Mouse (Mus musculus): Measurements from ENCODE around the gene Aoc1. TPM values are rescaled to one million over a fixed set of nuclear protein-coding genes. Genes with fewer than 3 reads are reported as not detected.
"Not testable (repeated sequence)": the region's sequence is repeated elsewhere in the genome, so short reads cannot be mapped to it uniquely, and the experiment has no call there.

The Aoc1 gene
- polyA plus RNA-seq, 1 experiment from 2014 or later, result not detected

DNA sequence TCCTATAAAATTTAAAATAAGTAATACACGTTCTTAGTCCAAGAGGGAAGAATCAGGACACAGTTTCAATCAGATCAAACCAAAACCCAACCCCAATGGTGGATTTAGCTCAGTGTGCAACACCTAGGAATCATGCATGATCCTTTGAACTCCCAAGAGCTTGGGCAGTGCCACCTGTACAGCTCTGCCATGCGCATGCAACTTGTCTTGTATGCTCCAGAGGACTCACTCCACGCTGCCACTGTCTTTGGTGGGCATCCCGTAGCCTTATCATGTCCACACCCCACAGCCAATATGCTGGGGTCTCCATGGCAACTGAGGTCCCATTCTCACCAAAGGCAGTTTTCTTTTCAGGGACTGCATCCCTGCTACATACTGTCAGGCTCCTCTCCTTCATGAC is 5.5 kb upstream of the Aoc1 start:
- WGBS (ENCODE audit: missing documents), result 97% methylated on average over 4 of the region's 4 CpGs
- no peak overlapping the region for H3K27ac ChIP-seq
- no peaks in the 10 kb centered on the region for H3K36me3 ChIP-seq (ENCODE audit: inconsistent target)
- no peaks in the 10 kb centered on the region for H3K79me2 ChIP-seq (ENCODE audit: inconsistent target)
- no peak overlapping the region for H3K4me3 ChIP-seq (ENCODE audit: inconsistent target)

DNA sequence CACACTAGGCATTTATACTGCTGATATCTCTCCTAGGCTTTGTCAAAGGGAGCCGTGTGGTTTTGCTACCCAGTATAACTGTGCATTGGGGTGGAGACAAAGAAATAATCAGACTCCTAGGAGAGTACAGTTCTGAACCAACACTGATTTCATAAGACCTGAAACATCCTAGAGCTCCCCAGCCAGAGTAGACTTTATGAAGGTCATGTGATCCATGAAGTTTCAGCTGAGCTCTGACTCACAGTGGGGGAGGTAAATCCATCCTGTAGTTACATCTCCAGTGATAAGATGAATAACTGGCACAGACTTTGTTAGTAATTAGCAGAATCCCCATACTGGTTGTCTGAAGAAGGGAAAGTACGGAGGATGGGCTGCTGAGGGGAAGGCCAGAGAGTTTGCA is 2.9 kb upstream of the Aoc1 start:
- WGBS (ENCODE audit: missing documents), result 79% methylated on average over 2 of the region's 2 CpGs
- Histone ChIP-seq H3K27ac (no peak overlapping the region), H3K36me3 (ENCODE audit: inconsistent target) (no peaks in the 10 kb centered on the region), H3K4me3 (ENCODE audit: inconsistent target) (no peak overlapping the region), H3K79me2 (ENCODE audit: inconsistent target) (no peaks in the 10 kb centered on the region)

- Histone ChIP-seq H3K36me3 (ENCODE audit: inconsistent target) (no peaks in the 10 kb centered on the region), H3K27ac (no peak overlapping the region), H3K79me2 (ENCODE audit: inconsistent target) (no peaks in the 10 kb centered on the region), H3K4me3 (ENCODE audit: inconsistent target) (no peak overlapping the region)
- 78% methylated on average over 3 of the region's 4 CpGs for WGBS (ENCODE audit: missing documents)
Observed at GRCm38 (mm10) chr6:48874576-48874975, 1.9 kb downstream of the Aoc1 start.

GRCm38 (mm10) chr6:48875515-48875914 is 2.8 kb downstream of the Aoc1 start:
- Histone ChIP-seq H3K4me3 (ENCODE audit: inconsistent target) (no peak overlapping the region), H3K27ac (no peak overlapping the region), H3K79me2 (ENCODE audit: inconsistent target) (no peaks in the 10 kb centered on the region), H3K36me3 (ENCODE audit: inconsistent target) (no peaks in the 10 kb centered on the region)
- 82% methylated on average over 6 of the region's 6 CpGs for WGBS (ENCODE audit: missing documents)

GRCm38 (mm10) chr6:48876510-48877135 is 3.9 kb downstream of the Aoc1 start:
- Histone ChIP-seq H3K27ac (no peak overlapping the region), H3K4me3 (ENCODE audit: inconsistent target) (no peak overlapping the region), H3K79me2 (ENCODE audit: inconsistent target) (no peaks in the 10 kb centered on the region), H3K36me3 (ENCODE audit: inconsistent target) (no peaks in the 10 kb centered on the region)
- WGBS (ENCODE audit: missing documents), result 94% methylated on average over 5 of the region's 5 CpGs

- H3K4me3 ChIP-seq (ENCODE audit: inconsistent target), result no peak overlapping the region
- H3K36me3 ChIP-seq (ENCODE audit: inconsistent target), result no peaks in the 10 kb centered on the region
- WGBS (ENCODE audit: missing documents), result 5% methylated on average over 4 of the region's 4 CpGs
- no peaks in the 10 kb centered on the region for H3K79me2 ChIP-seq (ENCODE audit: inconsistent target)
- no peak overlapping the region for H3K27ac ChIP-seq
Observed at GRCm38 (mm10) chr6:48894203-48894602, 21.5 kb downstream of the Aoc1 start.

DNA sequence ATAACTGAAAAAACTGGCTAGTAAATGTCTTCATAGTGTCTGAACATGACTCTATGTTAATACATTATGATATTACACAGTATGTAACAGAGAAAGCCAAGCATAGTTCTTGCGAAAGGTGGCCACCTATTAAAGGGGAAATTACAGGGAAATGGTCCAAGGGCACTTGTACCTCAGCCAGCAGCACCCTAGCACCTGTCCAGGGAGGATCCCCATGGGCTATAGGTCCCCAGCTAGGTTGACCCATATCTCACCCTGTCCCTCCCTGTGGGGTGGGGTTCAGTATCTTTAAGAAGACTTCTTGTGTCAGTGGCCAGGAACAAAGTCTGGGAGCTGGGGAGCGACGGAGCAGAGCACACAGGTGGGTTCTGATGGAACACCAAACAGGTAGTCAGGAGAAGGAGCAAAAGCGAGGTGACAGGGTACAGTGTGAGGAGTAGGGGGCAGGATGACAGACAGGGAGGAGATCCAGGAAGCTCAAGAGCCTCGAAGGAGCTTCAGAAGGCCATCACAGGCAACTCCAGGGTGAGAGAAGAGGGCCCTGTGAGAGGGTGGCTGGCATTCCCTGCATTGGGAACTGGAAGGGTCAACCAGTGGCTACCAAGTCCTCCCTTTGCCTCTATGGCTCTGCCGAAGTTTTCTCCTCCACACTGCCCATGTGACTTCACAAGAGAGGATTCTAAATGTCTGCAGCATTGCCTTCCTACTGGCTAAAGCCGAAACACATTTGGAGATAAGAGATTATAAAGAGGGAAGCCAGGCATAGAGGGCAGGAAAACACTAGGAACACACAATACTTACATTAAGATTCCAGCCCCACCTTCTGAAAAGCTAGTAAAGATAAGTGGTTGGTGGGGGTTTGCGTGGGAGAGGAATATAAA is 22.5 kb downstream of the Aoc1 start:
- H3K79me2 ChIP-seq (ENCODE audit: inconsistent target), result no peaks in the 10 kb centered on the region
- H3K27ac ChIP-seq, result no peak overlapping the region
- no peaks in the 10 kb centered on the region for H3K36me3 ChIP-seq (ENCODE audit: inconsistent target)
- WGBS (ENCODE audit: missing documents), result 81% methylated on average over 8 of the region's 8 CpGs
- no peak overlapping the region for H3K4me3 ChIP-seq (ENCODE audit: inconsistent target)

DNA sequence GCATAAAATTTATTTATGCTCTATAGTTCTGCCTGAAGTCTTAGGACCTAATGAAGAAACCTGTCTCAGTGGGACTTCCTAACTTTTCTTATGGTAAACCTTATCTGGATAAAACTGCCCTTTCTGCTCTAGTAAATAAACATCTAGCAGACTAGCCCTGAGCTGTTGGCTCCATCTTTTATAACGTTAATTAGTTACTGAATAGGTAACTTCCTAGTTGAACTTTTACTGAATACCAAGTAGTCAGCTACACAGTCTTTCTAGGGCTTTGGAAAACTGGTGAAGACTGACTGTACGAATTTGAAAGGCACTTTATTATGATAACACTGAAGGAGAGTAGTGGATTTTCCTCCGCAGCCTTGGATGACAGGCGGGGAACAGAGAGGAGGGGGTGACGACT is 23.2 kb downstream of the Aoc1 start:
- H3K27ac ChIP-seq, result no peak overlapping the region
- H3K79me2 ChIP-seq (ENCODE audit: inconsistent target), result no peaks in the 10 kb centered on the region
- 91% methylated on average over 5 of the region's 5 CpGs for WGBS (ENCODE audit: missing documents)
- no peak overlapping the region for H3K4me3 ChIP-seq (ENCODE audit: inconsistent target)
- no peaks in the 10 kb centered on the region for H3K36me3 ChIP-seq (ENCODE audit: inconsistent target)

DNA sequence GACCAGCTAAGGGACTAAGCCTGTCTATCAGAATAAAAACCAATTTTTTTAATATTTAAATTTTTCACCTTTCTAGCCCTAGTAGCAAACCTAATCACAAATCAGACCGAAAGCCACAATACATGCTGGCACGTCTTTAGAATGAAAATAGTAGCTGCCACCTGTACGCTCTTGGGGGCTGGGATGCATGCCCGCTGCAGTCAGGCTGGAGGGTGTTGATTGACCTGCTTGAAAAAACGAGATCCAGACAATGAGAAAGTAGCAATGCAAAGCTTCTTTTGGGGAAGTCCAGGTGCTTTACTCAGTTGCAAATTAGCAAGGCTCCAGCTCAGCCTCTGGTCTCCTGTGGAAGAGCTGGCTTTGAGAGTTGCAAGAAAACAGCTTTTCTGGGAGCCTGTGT is 24.3 kb downstream of the Aoc1 start:
- H3K27ac ChIP-seq, result no peak overlapping the region
- H3K36me3 ChIP-seq (ENCODE audit: inconsistent target), result no peaks in the 10 kb centered on the region
- WGBS (ENCODE audit: missing documents), result 74% methylated on average over 5 of the region's 5 CpGs
- no peak overlapping the region for H3K4me3 ChIP-seq (ENCODE audit: inconsistent target)
- no peaks in the 10 kb centered on the region for H3K79me2 ChIP-seq (ENCODE audit: inconsistent target)

DNA sequence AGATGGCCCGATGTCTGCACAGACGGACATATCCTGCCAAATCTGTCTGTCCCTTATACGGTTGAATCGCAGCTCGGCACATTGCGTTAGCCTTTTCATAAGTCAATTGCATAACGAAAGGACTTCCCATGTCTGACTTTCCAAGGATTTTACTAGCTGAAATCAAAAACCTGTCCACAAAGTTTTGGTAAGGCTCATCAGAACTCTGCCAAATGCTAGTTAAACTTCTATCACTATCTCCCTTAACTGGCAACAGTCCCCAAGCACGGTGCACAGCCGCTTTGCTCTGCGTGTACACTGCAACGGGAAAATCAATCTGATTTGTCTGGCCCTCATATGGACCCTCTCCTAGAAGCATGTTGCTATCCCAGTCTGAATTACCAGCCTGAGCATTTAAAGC is 28.6 kb downstream of the Aoc1 start:
- not testable (repeated sequence) for H3K27ac ChIP-seq; H3K36me3 ChIP-seq (ENCODE audit: inconsistent target); H3K4me3 ChIP-seq (ENCODE audit: inconsistent target); H3K79me2 ChIP-seq (ENCODE audit: inconsistent target)
- 90% methylated on average over 11 of the region's 11 CpGs for WGBS (ENCODE audit: missing documents)

GRCm38 (mm10) chr6:48902511-48903406 is 30.1 kb downstream of the Aoc1 start:
- Histone ChIP-seq H3K79me2 (ENCODE audit: inconsistent target) (no peaks in the 10 kb centered on the region), H3K4me3 (ENCODE audit: inconsistent target) (no peak overlapping the region), H3K27ac (no peak overlapping the region), H3K36me3 (ENCODE audit: inconsistent target) (no peaks in the 10 kb centered on the region)
- 88% methylated on average over 17 of the region's 17 CpGs for WGBS (ENCODE audit: missing documents)

- no peak overlapping the region for H3K27ac ChIP-seq
- H3K36me3 ChIP-seq (ENCODE audit: inconsistent target), result no peaks in the 10 kb centered on the region
- WGBS (ENCODE audit: missing documents), result 77% methylated on average over 4 of the region's 4 CpGs
- H3K79me2 ChIP-seq (ENCODE audit: inconsistent target), result no peaks in the 10 kb centered on the region
- no peak overlapping the region for H3K4me3 ChIP-seq (ENCODE audit: inconsistent target)
Observed at GRCm38 (mm10) chr6:48903437-48903836, 30.7 kb downstream of the Aoc1 start.

- H3K4me3 ChIP-seq (ENCODE audit: inconsistent target), result no peak overlapping the region
- H3K27ac ChIP-seq, result no peak overlapping the region
- 78% methylated on average over 13 of the region's 13 CpGs for WGBS (ENCODE audit: missing documents)
- no peaks in the 10 kb centered on the region for H3K79me2 ChIP-seq (ENCODE audit: inconsistent target)
- H3K36me3 ChIP-seq (ENCODE audit: inconsistent target), result no peaks in the 10 kb centered on the region
Observed at GRCm38 (mm10) chr6:48905606-48906005, 32.9 kb downstream of the Aoc1 start.

GRCm38 (mm10) chr6:48906371-48906770 is 33.7 kb downstream of the Aoc1 start:
- H3K36me3 ChIP-seq (ENCODE audit: inconsistent target), result no peaks in the 10 kb centered on the region
- 94% methylated on average over 14 of the region's 14 CpGs for WGBS (ENCODE audit: missing documents)

DNA sequence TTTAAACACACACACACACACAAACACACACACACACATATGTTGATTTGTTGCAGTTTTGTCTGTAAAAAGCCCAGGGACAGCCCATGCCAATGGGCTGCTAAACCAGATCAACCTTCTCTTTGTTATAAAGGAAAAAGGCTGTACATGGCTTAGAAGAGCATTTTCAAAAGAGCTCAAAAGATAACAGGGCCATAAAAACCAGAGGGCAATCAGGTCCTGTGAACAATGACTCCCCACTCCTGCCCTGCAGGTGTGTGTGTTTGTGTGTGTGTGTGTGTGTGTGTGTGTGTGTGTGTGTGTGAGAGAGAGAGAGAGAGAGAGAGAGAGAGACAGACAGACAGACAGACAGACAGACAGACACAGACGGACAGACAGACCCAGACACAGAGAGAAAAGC is 36.5 kb downstream of the Aoc1 start:
- H3K4me3 ChIP-seq (ENCODE audit: inconsistent target), result no peak overlapping the region
- H3K27ac ChIP-seq, result no peak overlapping the region
- H3K79me2 ChIP-seq (ENCODE audit: inconsistent target), result no peaks in the 10 kb centered on the region
- 100% methylated on average over 1 of the region's 1 CpGs for WGBS (ENCODE audit: missing documents)
- H3K36me3 ChIP-seq (ENCODE audit: inconsistent target), result no peaks in the 10 kb centered on the region

More at GRCm38 (mm10) chr6:48906371-48906770, 33.7 kb downstream of the Aoc1 start:
- Histone ChIP-seq H3K27ac (no peak overlapping the region), H3K79me2 (ENCODE audit: inconsistent target) (no peaks in the 10 kb centered on the region), H3K4me3 (ENCODE audit: inconsistent target) (no peak overlapping the region)
